Mouse (Mus musculus): ENCODE data around the gene Dpf3.

GRCm38 (mm10) chr12:83301616-83302319 lies 185.7 kb downstream of the Dpf3 start:
- TF ChIP-seq POLR2A (IDR thresholded peaks at IDR 0.05; ENCODE audit: extremely low read depth, insufficient read depth, low read length) = no peak
- TF ChIP-seq CTCF (IDR thresholded peaks at IDR 0.05; ENCODE audit: extremely low read depth, insufficient read depth, low read length) = no peak
